Mouse (Mus musculus) embryonic facial prominence, embryonic 15.5 days (tissue): ENCODE data around the gene Gm16867. TPM values are rescaled to one million over a fixed set of nuclear protein-coding genes. Genes with fewer than 3 reads are reported as not detected.
"Not testable (repeated sequence)": the region's sequence is repeated elsewhere in the genome, so short reads cannot be mapped to it uniquely, and the experiment has no call there.

Experiments
- ATAC-seq: fragments of 200-750 bp; cut with Nextera tagmentation; 2 replicates; pipeline ENCODE4 v1.8.0; 2017; ENCODE audit warnings: low read depth, moderate TSS enrichment; ENCODE audit not compliant: insufficient number of reproducible peaks, low FRiP score, low TSS enrichment
- H3K27ac ChIP-seq: fragments of 300-500 bp; sonication (generic); replicated peaks from 2 replicates; pipeline ENCODE4 v1.5.1; 2015; ENCODE audit warnings: mild to moderate bottlenecking, inconsistent platforms
- H3K27me3 ChIP-seq: fragments of 300-500 bp; sonication (generic); 2 replicates; pipeline ENCODE4 v1.6.1; 2015; ENCODE audit warnings: inconsistent platforms
- H3K36me3 ChIP-seq: fragments of 300-500 bp; sonication (generic); 2 replicates; pipeline ENCODE4 v1.6.1; 2015; ENCODE audit warnings: mild to moderate bottlenecking, inconsistent platforms
- H3K4me1 ChIP-seq: fragments of 300-500 bp; sonication (generic); 2 replicates; pipeline ENCODE4 v1.6.1; 2015; ENCODE audit warnings: inconsistent platforms
- H3K4me2 ChIP-seq: fragments of 300-500 bp; sonication (generic); replicated peaks from 2 replicates; pipeline ENCODE4 v1.6.1; 2015; ENCODE audit warnings: mild to moderate bottlenecking, inconsistent platforms
- H3K4me3 ChIP-seq: fragments of 300-500 bp; sonication (generic); replicated peaks from 2 replicates; pipeline ENCODE4 v1.5.1; 2015; ENCODE audit warnings: mild to moderate bottlenecking, inconsistent platforms
- H3K9ac ChIP-seq: fragments of 300-500 bp; sonication (generic); 2 replicates; pipeline ENCODE4 v1.6.1; 2015; ENCODE audit warnings: inconsistent platforms
- H3K9me3 ChIP-seq: fragments of 300-500 bp; sonication (generic); replicated peaks from 2 replicates; pipeline ENCODE4 v1.6.1; 2016; ENCODE audit warnings: inconsistent platforms
- WGBS: fragments of 180-500 bp; shearing (Covaris S2); methylation state at CpG from one replicate; pipeline ENCODE4 v1.1.7; 2015; 5-methylcytosine and 5-hydroxymethylcytosine counted together
- polyA plus RNA-seq: library from polyadenylated mRNA; unstranded; fragments of >200 nt; fragmentation: Nextera tagmentation; extraction: Ambion mirVana; gene quantifications from 2 replicates; pipeline ENCODE4 v1.2.1, GENCODE M21; 2015

Gm16867 gene
- polyA plus RNA-seq = not detected in 2 replicates

- ATAC-seq = peak; percentile 99
- H3K36me3 ChIP-seq, H3K4me2 ChIP-seq, H3K9me3 ChIP-seq, H3K9ac ChIP-seq, H3K27me3 ChIP-seq, H3K27ac ChIP-seq, H3K4me3 ChIP-seq, H3K4me1 ChIP-seq: not testable (repeated sequence)
- no CpG with 5 or more reads among the region's 29 CpGs for WGBS
Measured at GRCm38 (mm10) chr14:69503174-69503573, at the start of gene Gm16867. Gene Gm16867, minus strand, starts transcription at chr14:69503362.

- no CpG with 5 or more reads among the region's 4 CpGs for WGBS
- not testable (repeated sequence) for H3K36me3 ChIP-seq, H3K27ac ChIP-seq, H3K4me3 ChIP-seq, H3K4me1 ChIP-seq, H3K4me2 ChIP-seq, H3K27me3 ChIP-seq, ATAC-seq, H3K9me3 ChIP-seq, H3K9ac ChIP-seq
Measured at GRCm38 (mm10) chr14:69547310-69547709, 44.1 kb upstream of the Gm16867 start.

DNA sequence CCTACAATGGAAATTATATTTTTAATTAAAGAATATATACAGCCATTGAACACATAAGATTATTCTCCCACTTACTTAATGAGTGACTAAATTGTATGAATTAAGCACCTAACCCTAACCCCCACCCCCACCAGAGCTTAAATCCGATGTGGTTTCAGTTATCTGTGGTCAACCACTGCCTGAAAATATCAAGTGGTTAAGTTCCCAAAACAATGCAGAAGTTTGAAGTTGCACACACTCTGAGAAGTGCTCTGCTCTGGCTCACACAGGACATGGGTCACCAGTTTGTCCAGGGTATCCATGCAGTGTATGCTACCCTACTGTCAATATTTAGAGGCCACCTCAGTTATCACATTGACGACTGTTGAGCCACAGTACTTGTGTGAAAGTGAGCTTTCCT is 41.9 kb upstream of the Gm16867 start:
- WGBS = no CpG with 5 or more reads among the region's 2 CpGs
- not testable (repeated sequence) for ATAC-seq, H3K4me1 ChIP-seq

GRCm38 (mm10) chr14:69544033-69544432 is 40.9 kb upstream of the Gm16867 start:
- H3K9me3 ChIP-seq, H3K4me3 ChIP-seq, H3K27me3 ChIP-seq, ATAC-seq, H3K4me2 ChIP-seq, H3K27ac ChIP-seq, H3K4me1 ChIP-seq, H3K9ac ChIP-seq, H3K36me3 ChIP-seq: not testable (repeated sequence)
- no CpG with 5 or more reads among the region's 7 CpGs for WGBS

More for the DNA sequence above, 41.9 kb upstream of the Gm16867 start:
- not testable (repeated sequence) for H3K9ac ChIP-seq, H3K36me3 ChIP-seq, H3K4me2 ChIP-seq, H3K27me3 ChIP-seq, H3K4me3 ChIP-seq, H3K9me3 ChIP-seq, H3K27ac ChIP-seq

- not testable (repeated sequence) for H3K27me3 ChIP-seq, H3K9me3 ChIP-seq, H3K36me3 ChIP-seq, H3K4me2 ChIP-seq, ATAC-seq, H3K4me1 ChIP-seq, H3K9ac ChIP-seq, H3K27ac ChIP-seq, H3K4me3 ChIP-seq
- WGBS = no CpG with 5 or more reads among the region's 7 CpGs
Measured at GRCm38 (mm10) chr14:69542695-69543094, 39.5 kb upstream of the Gm16867 start.

- not testable (repeated sequence) for H3K36me3 ChIP-seq, H3K4me3 ChIP-seq, ATAC-seq, H3K9ac ChIP-seq, H3K27me3 ChIP-seq, H3K4me2 ChIP-seq, H3K27ac ChIP-seq, H3K9me3 ChIP-seq, H3K4me1 ChIP-seq
- WGBS = no CpG with 5 or more reads among the region's 5 CpGs
Measured at GRCm38 (mm10) chr14:69540113-69540512, 37.0 kb upstream of the Gm16867 start.

DNA sequence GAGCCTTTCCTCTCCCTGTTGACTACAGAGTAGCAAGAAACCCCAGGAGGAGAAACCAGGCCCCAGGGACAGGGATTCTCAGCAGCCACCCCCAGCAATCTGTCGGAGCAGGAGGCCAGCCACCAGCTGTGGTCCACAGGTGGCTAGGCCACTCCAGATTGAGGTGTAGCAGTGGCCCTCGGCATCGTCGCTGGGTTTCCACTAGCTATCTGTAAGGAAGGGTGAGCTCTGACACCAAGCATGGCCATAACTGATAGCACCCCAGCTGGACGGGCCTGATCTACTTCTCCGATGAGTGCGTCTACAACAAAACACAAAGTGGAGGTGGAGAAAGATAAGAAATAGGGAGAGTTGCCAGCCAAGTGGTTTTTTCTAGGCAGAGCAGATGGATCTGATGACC is 33.4 kb upstream of the Gm16867 start:
- not testable (repeated sequence) for H3K4me3 ChIP-seq, H3K9ac ChIP-seq, H3K9me3 ChIP-seq, H3K4me2 ChIP-seq, H3K27me3 ChIP-seq, H3K27ac ChIP-seq, ATAC-seq, H3K4me1 ChIP-seq, H3K36me3 ChIP-seq
- WGBS = no CpG with 5 or more reads among the region's 7 CpGs

GRCm38 (mm10) chr14:69526202-69526601 is 23.0 kb upstream of the Gm16867 start:
- not testable (repeated sequence) for H3K36me3 ChIP-seq, H3K4me2 ChIP-seq, ATAC-seq, H3K27ac ChIP-seq, H3K9ac ChIP-seq, H3K4me3 ChIP-seq, H3K9me3 ChIP-seq, H3K4me1 ChIP-seq, H3K27me3 ChIP-seq
- no CpG with 5 or more reads among the region's 1 CpGs for WGBS

GRCm38 (mm10) chr14:69523001-69523400 is 19.8 kb upstream of the Gm16867 start:
- not testable (repeated sequence) for H3K36me3 ChIP-seq, H3K4me3 ChIP-seq, H3K27ac ChIP-seq, H3K9me3 ChIP-seq, H3K4me2 ChIP-seq, H3K9ac ChIP-seq, H3K27me3 ChIP-seq, ATAC-seq, H3K4me1 ChIP-seq
- WGBS = no CpG with 5 or more reads among the region's 1 CpGs

DNA sequence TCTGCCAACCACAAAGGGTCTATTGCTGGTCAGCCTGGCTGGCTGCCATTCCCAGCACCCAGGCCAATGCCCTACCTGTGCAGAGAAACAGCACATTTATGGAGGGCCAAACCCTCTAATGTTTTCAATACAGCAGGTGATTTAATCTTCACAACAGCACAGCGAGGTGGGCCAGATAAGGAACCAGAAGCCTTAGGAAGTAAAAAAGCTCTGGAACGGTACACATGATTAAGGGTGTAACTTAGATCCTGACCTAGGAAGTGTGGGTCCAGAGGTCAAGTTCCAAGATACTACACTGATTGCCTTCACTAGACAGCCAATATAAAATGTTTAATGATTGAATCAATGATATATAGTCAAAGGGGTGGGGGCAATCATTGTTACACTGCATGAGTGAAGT is 17.6 kb upstream of the Gm16867 start:
- H3K4me1 ChIP-seq, ATAC-seq, H3K9me3 ChIP-seq, H3K4me2 ChIP-seq, H3K9ac ChIP-seq, H3K36me3 ChIP-seq, H3K27me3 ChIP-seq, H3K27ac ChIP-seq, H3K4me3 ChIP-seq: not testable (repeated sequence)
- WGBS = no CpG with 5 or more reads among the region's 2 CpGs

DNA sequence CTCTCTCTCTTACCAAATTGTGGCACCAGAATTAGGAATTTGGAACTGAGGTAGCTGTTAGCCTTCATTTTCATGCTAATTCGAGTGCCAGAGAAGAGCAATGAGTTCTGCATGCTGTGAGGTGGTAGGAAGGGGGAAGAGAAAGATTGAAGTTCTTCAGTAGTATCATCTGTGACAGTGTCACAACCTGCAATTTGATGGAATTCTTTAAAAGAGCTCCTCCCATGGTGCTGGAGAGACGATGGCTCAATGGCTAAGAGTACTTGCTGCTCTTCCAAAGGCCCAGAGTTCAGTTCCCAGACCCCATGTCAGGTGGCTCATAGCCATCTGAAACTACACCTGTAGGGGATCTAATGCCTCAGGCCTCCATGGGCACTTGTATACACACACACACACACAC is 9.3 kb upstream of the Gm16867 start, which contains the start of gene Gm27179:
Gene Gm27179, minus strand, starts transcription at position 101 of the 400 bp plus-strand sequence.
- not testable (repeated sequence) for H3K9ac ChIP-seq, H3K27me3 ChIP-seq, H3K4me1 ChIP-seq, H3K36me3 ChIP-seq, H3K27ac ChIP-seq, H3K4me3 ChIP-seq, ATAC-seq, H3K4me2 ChIP-seq, H3K9me3 ChIP-seq
- WGBS = no CpG with 5 or more reads among the region's 2 CpGs

- H3K9me3 ChIP-seq, H3K4me3 ChIP-seq, H3K27ac ChIP-seq, H3K36me3 ChIP-seq, ATAC-seq, H3K4me1 ChIP-seq, H3K9ac ChIP-seq, H3K27me3 ChIP-seq, H3K4me2 ChIP-seq: not testable (repeated sequence)
- WGBS = no CpG with 5 or more reads among the region's 1 CpGs
Measured at GRCm38 (mm10) chr14:69507000-69507399, 3.8 kb upstream of the Gm16867 start.
